Mouse (Mus musculus): ENCODE measurements around the gene Trim26.

DNA sequence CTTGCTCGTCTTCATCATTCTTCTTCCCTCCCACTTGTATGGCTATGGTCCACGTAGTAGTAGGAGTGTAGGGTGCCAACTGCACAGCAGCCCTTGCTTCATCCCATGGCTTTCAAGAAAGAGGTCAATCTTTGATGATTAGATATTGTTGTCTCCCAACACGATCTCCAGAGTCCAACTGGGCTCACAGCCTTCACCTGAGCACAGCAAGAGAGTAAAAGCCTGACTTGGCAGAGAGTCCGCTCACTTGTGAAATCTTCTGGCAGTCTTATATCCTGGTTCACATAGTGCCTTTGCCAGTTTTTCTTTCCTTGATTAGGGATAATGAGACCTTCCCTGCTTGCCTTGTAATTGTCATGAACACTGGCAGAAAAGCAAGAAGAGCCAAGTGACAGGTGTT, 19.3 kb downstream of the Trim26 start:
- TF ChIP-seq EP300 (IDR thresholded peaks at IDR 0.05) (no peak), CTCF (IDR thresholded peaks at IDR 0.05) (no peak)

Data from lung, postnatal 0 days (tissue).